Mouse (Mus musculus) heart, embryonic 15.5 days (tissue): Measurements from ENCODE around the gene Ros1. TPM values are rescaled to one million over a fixed set of nuclear protein-coding genes. Genes with fewer than 3 reads are reported as not detected.

Experiments
- ATAC-seq: fragments of 200-750 bp; cut with Nextera tagmentation; replicated peaks from 2 replicates; pipeline ENCODE4 v1.8.0; 2017; ENCODE audit warnings: low read depth, moderate TSS enrichment; ENCODE audit not compliant: insufficient number of reproducible peaks, insufficient read depth, low FRiP score
- H3K27ac ChIP-seq: fragments of 300-500 bp; sonication (generic); 2 replicates; pipeline ENCODE4 v1.5.1; 2015; ENCODE audit warnings: mild to moderate bottlenecking, inconsistent platforms
- H3K27me3 ChIP-seq: fragments of 300-500 bp; sonication (generic); 2 replicates; pipeline ENCODE4 v1.6.1; 2015; ENCODE audit warnings: inconsistent platforms
- H3K36me3 ChIP-seq: fragments of 300-500 bp; sonication (generic); 2 replicates; pipeline ENCODE4 v1.6.1; 2015; ENCODE audit warnings: mild to moderate bottlenecking, inconsistent platforms
- H3K4me1 ChIP-seq: fragments of 300-500 bp; sonication (generic); replicated peaks from 2 replicates; pipeline ENCODE4 v1.6.1; 2015; ENCODE audit warnings: inconsistent platforms
- H3K4me2 ChIP-seq: fragments of 300-500 bp; sonication (generic); 2 replicates; pipeline ENCODE4 v1.6.1; 2015; ENCODE audit warnings: inconsistent platforms, mild to moderate bottlenecking, moderate library complexity
- H3K4me3 ChIP-seq: fragments of 300-500 bp; sonication (generic); 2 replicates; pipeline ENCODE4 v1.5.1; 2015; ENCODE audit warnings: mild to moderate bottlenecking, inconsistent platforms
- H3K9ac ChIP-seq: fragments of 300-500 bp; sonication (generic); 2 replicates; pipeline ENCODE4 v1.6.1; 2015; ENCODE audit warnings: mild to moderate bottlenecking, inconsistent platforms
- H3K9me3 ChIP-seq: fragments of 300-500 bp; sonication (generic); replicated peaks from 2 replicates; pipeline ENCODE4 v1.6.1; 2016; ENCODE audit warnings: inconsistent platforms
- WGBS: fragments of 180-500 bp; shearing (Covaris S2); methylation state at CpG from one replicate; pipeline ENCODE4 v1.1.7; 2015; ENCODE audit warnings: mixed read lengths; 5-methylcytosine and 5-hydroxymethylcytosine counted together
- polyA plus RNA-seq: library from polyadenylated mRNA; unstranded; fragments of >200 nt; fragmentation: Nextera tagmentation; extraction: Ambion mirVana; gene quantifications from 2 replicates; pipeline ENCODE4 v1.2.1, GENCODE M21; 2015

Gene Ros1
- polyA plus RNA-seq, 1 experiment from 2014 or later, result not detected

DNA sequence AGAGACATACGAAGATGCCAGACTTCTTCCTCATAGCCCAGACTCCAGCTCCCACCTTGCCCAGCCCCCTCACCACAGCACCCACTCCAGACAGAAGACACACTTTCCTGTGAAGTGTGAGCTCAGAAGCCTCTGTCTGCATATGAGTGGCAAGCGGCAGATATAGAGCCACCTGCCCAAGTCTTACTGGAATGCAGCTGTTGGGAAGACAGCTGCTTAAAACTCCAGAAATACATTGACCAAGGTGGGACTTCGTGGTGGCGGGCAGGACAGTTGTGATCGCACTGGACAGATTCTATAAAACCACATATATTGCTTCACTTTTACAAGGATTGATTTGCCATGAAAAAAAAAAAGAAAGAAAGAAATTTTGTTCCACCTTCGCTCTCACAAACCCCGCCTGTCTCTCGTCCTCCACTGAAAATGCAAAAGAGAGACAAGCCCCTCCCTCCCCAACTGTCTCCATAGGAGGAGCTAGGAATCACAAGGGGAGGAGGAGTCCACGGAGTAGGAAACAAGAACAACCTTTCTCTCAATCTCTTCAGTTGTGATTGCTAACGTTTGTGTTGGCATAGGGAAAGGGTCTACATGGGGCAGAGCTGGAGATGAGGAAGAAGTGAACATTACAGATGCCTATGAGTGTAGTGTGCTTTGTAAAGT lies 165.5 kb downstream of the Ros1 start:
- H3K4me1 ChIP-seq, result peaks cover 7% of the 10 kb centered on the region
- H3K27me3 ChIP-seq, result peaks cover 72% of the 10 kb centered on the region
- 2% methylated on average over 10 of the region's 10 CpGs for WGBS
- H3K36me3 ChIP-seq, result no peaks in the 10 kb centered on the region
- peak overlapping the region; percentile 29 for H3K4me2 ChIP-seq
- H3K4me3 ChIP-seq, result peak overlapping the region; percentile 10; the same call in 1 of the 2 replicates
- H3K27ac ChIP-seq, result no peak overlapping the region
- H3K9me3 ChIP-seq, result no peaks in the 10 kb centered on the region
- no peak overlapping the region for H3K9ac ChIP-seq
- no peak for ATAC-seq

DNA sequence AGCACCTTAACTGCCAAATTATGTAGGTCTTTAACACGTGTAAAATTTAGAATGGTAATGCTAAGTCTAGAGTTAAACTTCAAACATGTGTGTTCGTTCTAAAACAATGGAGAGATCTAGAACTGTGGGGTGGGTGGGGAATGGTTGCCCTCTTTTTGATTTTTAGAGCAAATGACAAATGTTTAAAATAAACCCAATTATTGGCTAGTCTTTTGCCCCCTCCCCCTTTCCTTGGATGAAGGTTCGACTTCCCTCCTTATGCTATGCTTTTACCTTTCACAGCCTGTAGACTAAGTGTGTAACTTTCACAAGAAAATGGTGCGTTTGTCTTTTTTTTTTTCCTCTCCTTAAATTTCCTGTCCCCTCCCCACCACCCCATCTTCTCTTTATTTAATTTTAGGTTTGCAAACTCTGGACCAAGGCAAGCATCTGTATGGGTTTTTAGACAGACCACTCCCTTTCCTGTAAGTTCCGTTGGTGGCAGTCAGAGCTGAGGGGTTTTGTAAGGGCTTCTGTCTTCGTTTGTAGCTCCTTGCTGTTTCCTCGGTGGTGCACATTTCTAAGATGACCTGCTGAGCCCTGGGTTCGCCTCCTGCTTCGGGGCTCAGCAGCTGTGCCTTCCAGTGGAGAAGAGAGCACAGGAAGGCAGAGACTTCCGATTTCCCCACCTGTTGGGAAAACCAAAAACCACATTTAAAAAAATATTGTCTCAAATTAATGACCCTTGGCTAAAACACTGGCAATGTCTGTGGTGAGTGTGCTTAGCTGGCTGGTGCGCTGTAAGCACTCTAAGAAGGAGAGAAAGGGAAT lies 166.3 kb downstream of the Ros1 start:
- 2% methylated on average over 11 of the region's 11 CpGs for WGBS
- H3K9me3 ChIP-seq, result no peaks in the 10 kb centered on the region
- H3K4me3 ChIP-seq, result no peak overlapping the region
- H3K27me3 ChIP-seq, result peaks cover 79% of the 10 kb centered on the region
- H3K27ac ChIP-seq, result no peak overlapping the region
- peaks cover 7% of the 10 kb centered on the region for H3K4me1 ChIP-seq
- H3K4me2 ChIP-seq, result no peak overlapping the region
- ATAC-seq, result no peak
- H3K9ac ChIP-seq, result no peak overlapping the region
- no peaks in the 10 kb centered on the region for H3K36me3 ChIP-seq

DNA sequence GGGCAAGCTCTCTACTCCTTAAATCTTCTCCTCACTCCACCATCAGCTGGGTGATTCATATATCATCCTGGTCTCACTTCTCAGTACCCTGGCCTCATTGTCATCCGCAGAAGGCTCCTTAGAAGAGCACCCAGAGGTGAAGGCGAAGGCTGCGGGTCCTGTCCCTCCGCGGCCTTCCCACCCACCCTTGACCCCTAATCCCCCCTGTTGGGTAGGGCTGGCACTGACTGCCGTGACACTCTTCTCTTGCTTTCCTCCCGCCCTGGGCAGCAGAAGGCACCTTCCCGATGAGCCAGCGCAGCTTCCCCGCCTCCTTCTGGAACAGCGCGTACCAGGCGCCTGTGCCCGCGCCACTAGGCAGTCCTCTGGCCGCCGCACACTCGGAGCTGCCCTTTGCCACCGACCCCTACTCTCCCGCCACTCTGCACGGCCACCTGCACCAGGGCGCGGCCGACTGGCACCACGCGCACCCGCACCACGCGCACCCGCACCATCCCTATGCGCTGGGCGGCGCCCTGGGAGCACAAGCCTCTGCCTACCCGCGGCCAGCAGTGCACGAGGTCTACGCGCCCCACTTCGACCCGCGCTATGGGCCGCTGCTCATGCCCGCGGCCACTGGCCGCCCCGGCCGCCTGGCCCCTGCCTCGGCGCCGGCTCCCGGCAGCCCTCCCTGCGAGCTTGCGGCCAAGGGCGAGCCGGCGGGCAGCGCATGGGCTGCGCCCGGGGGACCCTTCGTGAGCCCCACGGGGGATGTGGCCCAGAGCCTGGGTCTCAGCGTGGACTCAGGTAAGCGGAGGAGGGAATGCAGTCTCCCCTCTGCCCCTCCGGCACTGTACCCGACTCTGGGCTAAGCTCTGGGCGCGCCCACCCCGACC lies 167.6 kb downstream of the Ros1 start:
- Histone ChIP-seq H3K36me3 (no peaks in the 10 kb centered on the region), H3K4me3 (peak overlapping the region; percentile 43), H3K9ac (no peak overlapping the region), H3K4me2 (peak overlapping the region; percentile 78), H3K4me1 (peaks cover 17% of the 10 kb centered on the region), H3K27ac (no peak overlapping the region), H3K27me3 (peaks cover 93% of the 10 kb centered on the region), H3K9me3 (no peaks in the 10 kb centered on the region)
- WGBS, result 2% methylated on average over 68 of the region's 68 CpGs
- peak; percentile 39; the same call in 1 of the 2 replicates for ATAC-seq

DNA sequence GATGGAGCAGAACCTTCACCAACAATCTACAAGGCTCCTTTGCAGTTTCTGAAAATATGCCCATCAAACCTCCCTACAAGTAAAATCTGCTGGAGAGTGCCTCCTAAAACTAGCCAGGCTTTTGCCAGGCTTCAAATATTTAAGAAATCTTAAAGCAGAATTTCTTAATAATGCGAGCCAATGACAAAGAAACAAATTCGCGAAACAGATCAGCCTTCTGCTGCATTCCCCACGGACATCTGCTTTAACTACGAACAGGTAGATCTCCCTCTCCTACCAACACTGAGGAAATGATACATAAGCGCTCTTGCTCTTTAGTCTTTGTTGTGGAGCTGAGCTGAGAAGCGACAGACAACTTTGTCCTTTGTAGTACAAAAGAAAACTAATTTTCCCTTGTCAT lies 169.2 kb downstream of the Ros1 start:
- no peak overlapping the region for H3K4me2 ChIP-seq

DNA sequence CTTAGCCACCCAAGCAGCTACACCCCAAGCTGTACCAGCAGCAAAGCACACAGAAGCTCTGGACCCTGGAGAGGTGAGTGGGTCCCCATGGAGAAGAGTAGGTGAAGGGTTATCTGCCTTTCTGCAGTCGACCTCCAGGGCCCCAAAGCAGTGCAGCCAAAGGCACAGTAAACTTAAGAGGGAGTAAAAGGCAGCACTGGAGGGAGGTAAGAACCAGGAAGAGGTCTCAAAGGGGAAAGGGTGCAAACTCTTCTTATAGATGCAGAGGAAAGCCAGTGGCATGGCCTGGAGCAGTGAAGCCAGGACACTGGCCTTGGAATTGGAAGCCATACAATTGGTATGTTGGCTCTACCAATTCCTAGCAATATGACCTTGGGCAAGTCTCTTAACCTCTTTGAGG lies 169.8 kb downstream of the Ros1 start:
- no peaks in the 10 kb centered on the region for H3K36me3 ChIP-seq
- H3K9ac ChIP-seq, result no peak overlapping the region
- ATAC-seq, result no peak
- H3K27ac ChIP-seq, result no peak overlapping the region
- H3K9me3 ChIP-seq, result no peaks in the 10 kb centered on the region
- no peak overlapping the region for H3K4me3 ChIP-seq
- peaks cover 99% of the 10 kb centered on the region for H3K27me3 ChIP-seq
- no peak overlapping the region for H3K4me2 ChIP-seq
- peaks cover 23% of the 10 kb centered on the region for H3K4me1 ChIP-seq
- 0% methylated on average over 1 of the region's 1 CpGs for WGBS

More for the DNA sequence above, 169.2 kb downstream of the Ros1 start:
- peaks cover 23% of the 10 kb centered on the region for H3K4me1 ChIP-seq
- no peak for ATAC-seq
- H3K36me3 ChIP-seq, result no peaks in the 10 kb centered on the region
- H3K27me3 ChIP-seq, result peaks cover 98% of the 10 kb centered on the region
- no peak overlapping the region for H3K4me3 ChIP-seq
- 18% methylated on average over 7 of the region's 7 CpGs for WGBS
- no peaks in the 10 kb centered on the region for H3K9me3 ChIP-seq
- H3K9ac ChIP-seq, result no peak overlapping the region
- no peak overlapping the region for H3K27ac ChIP-seq

DNA sequence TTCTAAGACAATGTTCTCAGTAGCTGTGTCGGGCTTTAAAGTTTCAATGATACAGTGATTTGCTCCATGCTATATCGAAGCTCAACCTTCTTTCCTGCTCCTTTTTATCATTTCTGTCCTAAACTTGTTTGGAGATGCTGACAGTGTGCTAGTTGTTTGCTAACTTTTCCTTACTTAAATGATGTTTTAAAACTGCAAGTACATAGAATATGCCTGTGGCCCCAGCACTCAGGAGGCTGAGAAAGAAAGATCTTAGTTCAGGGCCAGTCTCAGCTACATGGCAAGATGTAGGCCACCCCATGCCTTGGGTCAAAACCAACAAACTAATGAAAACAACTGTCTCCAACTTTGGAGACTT lies 171.0 kb downstream of the Ros1 start:
- Histone ChIP-seq H3K4me1 (peaks cover 23% of the 10 kb centered on the region), H3K27me3 (peaks cover 96% of the 10 kb centered on the region), H3K9me3 (no peaks in the 10 kb centered on the region), H3K36me3 (no peaks in the 10 kb centered on the region), H3K4me2 (no peak overlapping the region), H3K27ac (no peak overlapping the region), H3K4me3 (no peak overlapping the region), H3K9ac (no peak overlapping the region)
- no peak for ATAC-seq
- WGBS, result 11% methylated on average over 2 of the region's 2 CpGs

DNA sequence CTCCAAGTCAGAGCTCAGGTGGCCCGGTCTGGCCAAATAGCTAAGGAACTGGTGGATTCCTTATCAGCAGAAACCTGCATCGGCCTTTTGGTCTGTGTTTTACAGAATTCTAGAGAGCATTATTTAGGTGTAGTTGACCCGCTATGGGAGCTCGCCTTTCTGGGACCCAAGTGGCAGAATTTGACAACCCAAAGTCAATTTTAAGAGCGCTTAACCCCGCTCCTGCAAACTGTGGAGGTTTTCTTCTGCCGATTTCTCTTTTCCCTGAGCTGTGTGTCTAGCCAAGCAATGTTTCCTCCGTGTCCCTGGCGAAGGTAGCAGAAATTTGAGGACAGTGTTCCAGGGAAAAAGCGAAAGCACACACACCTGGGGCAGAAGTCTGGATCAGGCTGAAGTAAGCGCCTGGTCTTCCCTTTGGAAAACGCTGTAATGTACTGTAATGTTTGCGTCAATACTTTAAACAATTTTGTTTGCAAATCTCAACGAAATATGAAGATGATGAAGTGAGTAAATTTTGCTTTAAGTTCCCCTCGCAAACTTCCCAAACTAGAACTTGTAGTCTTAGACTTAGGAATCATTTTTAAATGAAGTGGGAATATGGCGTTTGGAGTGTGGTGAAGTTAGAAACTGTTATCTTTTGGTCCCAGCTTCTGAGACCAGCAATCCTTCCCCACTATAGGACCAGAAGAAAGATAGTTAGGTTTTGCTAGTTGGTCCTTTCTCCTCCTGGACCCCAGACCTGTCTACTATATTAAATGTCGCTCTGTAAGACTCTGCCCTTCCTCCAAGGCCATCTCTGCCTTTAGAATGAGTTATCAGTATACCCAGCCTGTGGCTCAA lies 171.6 kb downstream of the Ros1 start:
- Histone ChIP-seq H3K9ac (no peak overlapping the region), H3K4me3 (peak overlapping the region; percentile 56), H3K27me3 (peaks cover 96% of the 10 kb centered on the region), H3K36me3 (no peaks in the 10 kb centered on the region), H3K4me1 (peaks cover 23% of the 10 kb centered on the region), H3K27ac (no peak overlapping the region), H3K4me2 (peak overlapping the region; percentile 96), H3K9me3 (no peaks in the 10 kb centered on the region)
- no peak for ATAC-seq
- 7% methylated on average over 17 of the region's 17 CpGs for WGBS

DNA sequence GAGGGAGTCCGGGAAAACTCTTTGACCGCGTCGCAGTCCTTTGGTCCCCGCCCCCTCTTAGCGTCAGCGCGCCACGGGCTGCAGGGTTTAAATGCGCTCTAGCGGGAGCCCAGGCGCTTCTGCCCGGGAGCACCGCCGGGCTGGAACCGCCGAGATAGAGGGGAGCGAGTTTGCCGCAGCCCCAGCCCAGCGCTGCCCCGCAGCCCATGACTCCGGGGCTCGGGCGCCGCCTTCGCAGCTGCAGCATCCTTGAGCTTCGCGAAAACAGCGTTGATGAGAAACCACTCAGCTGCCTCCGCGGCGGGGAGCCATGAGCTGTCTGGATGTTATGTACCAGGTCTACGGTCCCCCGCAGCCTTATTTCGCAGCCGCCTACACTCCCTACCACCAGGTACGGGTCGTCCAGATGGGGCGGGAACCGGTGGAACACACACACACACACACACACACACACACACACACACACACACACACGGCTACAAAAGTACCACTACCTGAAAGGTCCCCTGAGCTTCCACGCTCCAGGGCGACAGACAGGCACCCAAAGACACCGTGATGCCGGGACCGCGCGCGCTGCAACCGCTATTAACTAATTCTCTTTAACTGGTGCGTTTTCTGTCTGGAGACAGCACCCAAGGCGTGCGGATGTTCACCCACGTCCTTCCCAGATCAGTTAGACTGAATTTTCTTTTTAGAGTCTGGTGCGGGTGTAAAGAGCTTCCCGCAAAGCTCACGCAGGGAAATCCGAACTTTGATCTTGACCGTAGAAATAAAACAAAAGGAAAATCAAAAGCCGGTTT lies 172.4 kb downstream of the Ros1 start, which contains the start of gene Vgll2:
Gene Vgll2, plus strand, starts transcription at position 90 of the 800 bp plus-strand sequence.
- peak within 1 kb of the TSS; percentile 96 for H3K4me2 ChIP-seq
- H3K27ac ChIP-seq, result no peak within 1 kb of the TSS
- no peaks in the 10 kb centered on the region for H3K36me3 ChIP-seq
- ATAC-seq, result peak; percentile 72; the same call in 1 of the 2 replicates
- peaks cover 20% of the 10 kb centered on the region for H3K4me1 ChIP-seq
- 1% methylated on average over 59 of the region's 60 CpGs for WGBS
- peak within 1 kb of the TSS; percentile 56 for H3K4me3 ChIP-seq
- peaks cover 89% of the 10 kb centered on the region for H3K27me3 ChIP-seq
- H3K9ac ChIP-seq, result no peak within 1 kb of the TSS
- no peaks in the 10 kb centered on the region for H3K9me3 ChIP-seq

DNA sequence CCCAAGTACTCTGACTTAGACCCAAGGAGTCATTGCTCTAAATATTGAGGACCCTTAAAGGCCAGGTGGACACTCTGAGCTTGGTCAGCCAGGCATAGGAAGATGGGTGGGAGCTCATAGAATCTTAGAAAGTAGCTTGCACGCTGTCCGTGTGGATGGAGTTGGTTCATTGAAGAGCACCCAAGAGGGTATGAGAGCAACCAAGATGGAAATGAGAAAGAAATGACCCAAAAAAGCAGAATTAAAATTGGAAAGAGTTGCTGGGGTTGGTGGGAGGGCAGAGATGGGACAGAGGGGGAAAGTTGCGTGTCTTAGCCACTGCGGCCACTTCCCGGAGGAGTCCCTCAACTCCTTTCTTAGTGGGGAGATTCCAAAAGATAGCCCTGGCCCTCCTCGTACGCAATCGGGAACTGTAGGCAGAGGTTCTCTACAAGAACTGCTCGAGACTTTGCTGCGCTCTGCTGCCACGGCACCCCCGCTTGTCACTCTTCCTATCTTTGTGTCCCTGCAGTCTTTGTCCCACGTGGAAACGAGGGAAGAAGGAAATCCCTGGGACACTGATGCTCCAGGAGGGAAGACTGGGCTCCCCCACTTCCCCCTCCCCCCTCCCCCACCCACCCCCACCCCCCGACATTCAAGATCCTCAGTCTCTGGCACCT lies 173.2 kb downstream of the Ros1 start:
- no peak for ATAC-seq
- Histone ChIP-seq H3K9me3 (no peaks in the 10 kb centered on the region), H3K4me2 (peak overlapping the region; percentile 96), H3K4me1 (peaks cover 15% of the 10 kb centered on the region), H3K36me3 (no peaks in the 10 kb centered on the region), H3K27me3 (peaks cover 82% of the 10 kb centered on the region), H3K4me3 (peak overlapping the region; percentile 56), H3K9ac (no peak overlapping the region), H3K27ac (no peak overlapping the region)
- 2% methylated on average over 15 of the region's 15 CpGs for whole genome bisulfite sequencing
